Mouse (Mus musculus) left cerebral cortex, postnatal 14 days (tissue): ENCODE measurements around the gene Dhcr7. TPM values are rescaled to one million over a fixed set of nuclear protein-coding genes. Genes with fewer than 3 reads are reported as not detected.

Experiments used
- DNase-seq, 2 experiments: peaks; one replicate each; pipeline ENCODE4 v3.0.0; 2021 to 2022; ENCODE audit warnings: low spot score in 2 of 2, mixed read lengths in 1 of 2
- intact Hi-C: fragments of 180-260 bp; cut with DNase I; formaldehyde crosslinking; loops from one replicate; pipeline ENCODE4 v1.15.1; 2025
- long read RNA-seq, 2 experiments: library from polyadenylated mRNA; stranded (forward); transcript quantifications; one replicate each; pipeline ENCODE4 v2.0.0; 2021
- total RNA-seq, 2 experiments: library from RNA; stranded (reverse); gene quantifications; 2 replicates each; pipeline ENCODE4 v1.2.3; 2021

The Dhcr7 gene
- total RNA-seq = 10 to 100 TPM; 56.2 to 59.3 TPM
- long read RNA-seq, experiment 1, partial matches to known transcripts = 54 of 57 reads
- long read RNA-seq, experiment 1, other reads (novel, unspliced or antisense) = 3 of 57 reads
- long read RNA-seq, experiment 2, partial matches to known transcripts = 46 of 61 reads
- long read RNA-seq, experiment 2, other reads (novel, unspliced or antisense) = 15 of 61 reads

DNA sequence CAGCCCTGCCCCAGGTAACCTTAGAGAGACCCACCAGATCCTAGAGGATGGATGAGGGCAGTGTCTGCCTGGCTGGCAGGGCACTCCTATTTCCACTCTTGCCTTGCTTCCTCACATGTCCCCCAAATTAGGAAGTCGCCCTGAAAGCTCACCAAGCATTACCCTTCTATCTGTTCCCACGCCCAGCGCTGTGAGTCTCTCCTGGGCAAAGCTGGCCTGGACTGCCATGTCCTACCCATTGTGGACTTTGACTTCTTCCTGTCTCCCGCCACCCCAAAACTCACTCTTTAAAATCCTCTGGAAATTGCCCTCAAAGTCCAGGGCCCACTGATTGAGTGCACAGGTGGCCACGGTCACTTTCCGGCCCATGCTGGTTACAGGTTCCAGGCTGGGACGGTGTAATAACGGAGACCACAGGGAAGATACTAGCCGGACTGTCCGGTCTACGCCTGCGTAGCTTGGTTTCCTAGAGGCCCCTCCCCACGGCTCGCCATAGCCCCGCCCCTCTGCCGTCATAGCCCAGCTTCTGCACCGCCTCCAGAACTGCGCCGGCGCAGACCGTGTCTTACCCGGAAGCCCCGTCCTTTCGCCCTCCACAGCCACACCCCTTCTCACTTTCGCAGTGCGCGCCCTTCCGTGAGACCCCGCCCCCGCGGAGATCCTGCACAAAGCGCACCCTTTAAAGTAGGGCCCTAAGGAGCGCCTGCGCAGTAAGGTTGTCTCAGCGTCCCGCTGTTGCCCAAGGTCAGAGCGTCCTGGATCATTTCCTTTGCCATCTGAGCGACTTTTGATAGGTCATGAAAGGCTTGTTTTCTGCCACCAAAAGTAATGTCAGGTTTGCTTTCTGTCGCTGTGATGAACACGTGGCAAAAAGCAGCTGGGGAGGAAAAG is at the start of gene Dhcr7, which contains the start of gene Nadsyn1:
TSS of gene Dhcr7 (plus strand) at position 771 of the 891 bp plus-strand sequence.
TSS of gene Nadsyn1 (minus strand) at position 475 of the 891 bp plus-strand sequence.
- intact Hi-C loops = no loop called here
- peak; percentile 98 to 99 for DNase-seq

- intact Hi-C loops = no loop called here
- DNase-seq = no peak
Measured at GRCm38 (mm10) chr7:143776137-143776536, 46.8 kb upstream of the Dhcr7 start.

DNA sequence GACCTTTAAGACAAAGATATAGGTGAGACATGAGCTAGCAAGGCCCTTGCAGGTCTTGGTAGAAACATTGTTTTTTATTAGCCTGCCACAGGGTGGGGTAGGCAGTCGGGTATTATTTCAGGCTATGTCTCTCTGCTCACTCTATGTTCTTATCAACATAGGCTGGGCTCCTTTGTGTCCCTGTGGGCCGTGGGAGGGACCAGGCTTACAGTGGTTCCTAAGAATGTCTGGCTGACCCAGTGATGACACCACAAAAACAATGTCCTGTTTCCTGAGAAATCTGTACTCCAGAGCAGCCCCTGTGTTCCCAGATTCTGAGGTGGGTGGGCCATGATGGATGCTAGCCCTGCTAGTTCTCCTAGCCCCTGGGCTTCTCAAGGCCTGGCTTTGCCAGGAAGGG is 45.6 kb upstream of the Dhcr7 start:
- intact Hi-C loops = no loop called here
- no peak for DNase-seq

DNA sequence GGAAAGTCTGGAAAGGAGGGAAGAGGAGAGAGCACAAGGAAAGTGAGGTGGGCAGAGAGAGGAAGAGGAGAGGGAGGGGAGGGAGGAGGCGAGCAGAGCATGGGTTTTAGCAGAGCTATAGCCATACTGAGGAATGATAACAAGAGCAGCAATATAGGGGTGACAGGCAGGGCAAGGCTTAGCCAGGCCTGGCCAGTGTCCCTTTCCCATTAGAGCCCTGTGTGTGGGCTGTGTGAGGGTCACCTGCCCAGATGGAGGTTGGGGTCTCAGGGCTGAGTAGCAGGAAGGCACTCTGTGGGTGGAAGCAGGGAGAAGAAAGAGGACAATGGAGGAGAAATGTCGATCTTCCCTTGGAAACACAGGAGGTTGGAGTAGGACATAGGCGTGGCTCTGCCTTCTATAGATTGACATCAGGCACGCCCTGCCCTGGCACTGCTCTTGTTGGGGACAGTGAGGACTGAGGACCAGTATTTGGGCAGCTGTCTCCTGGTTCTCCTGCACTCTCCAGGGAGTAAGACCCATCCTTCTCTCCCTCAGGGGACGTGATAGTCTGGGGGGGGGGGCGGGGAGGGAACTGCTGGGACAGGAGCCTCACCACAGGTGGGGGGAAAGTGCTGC is 39.5 kb upstream of the Dhcr7 start:
- intact Hi-C loops = no loop called here
- no peak for DNase-seq

- intact Hi-C loops = no loop called here
- peak; percentile 66 to 90 for DNase-seq
Measured at GRCm38 (mm10) chr7:143783996-143784829, 38.7 kb upstream of the Dhcr7 start, which contains the start of gene Mrgpre. Gene Mrgpre (minus strand): TSS chr7:143784500.

DNA sequence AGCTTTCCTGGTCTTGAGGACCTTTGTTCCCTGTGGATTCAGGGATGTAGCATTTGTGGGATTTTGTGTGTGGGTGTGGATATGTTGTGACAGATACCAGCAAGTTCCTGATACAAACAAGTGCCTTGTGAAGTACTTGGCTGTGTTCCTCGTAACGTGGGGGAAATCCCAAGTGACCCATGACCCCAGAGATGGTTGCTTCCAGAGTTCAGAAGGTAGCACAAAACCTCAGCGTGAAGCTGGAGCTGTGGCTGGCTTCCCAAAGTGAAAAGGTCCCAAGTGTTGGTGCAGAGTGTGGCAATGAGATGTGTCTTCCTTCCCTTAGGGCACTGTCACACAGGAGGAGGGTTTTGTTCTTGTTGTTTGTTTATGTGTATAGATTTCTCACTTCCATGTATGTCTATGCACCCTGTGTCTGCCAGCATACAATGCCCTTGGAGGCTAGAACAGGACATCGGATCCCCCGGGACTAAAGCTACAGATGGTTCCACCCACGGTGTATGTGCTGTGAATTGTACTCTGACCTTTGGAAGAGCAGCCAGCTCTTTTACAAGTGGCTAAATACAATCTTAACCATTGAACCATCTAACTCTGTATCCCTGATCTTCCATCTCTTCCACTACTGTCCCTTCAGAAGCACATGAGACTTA is 30.5 kb upstream of the Dhcr7 start:
- intact Hi-C loops = no loop called here
- DNase-seq = no peak

- no peak for DNase-seq
- intact Hi-C loops = no loop called here
Measured at GRCm38 (mm10) chr7:143793121-143793520, 29.8 kb upstream of the Dhcr7 start.

- intact Hi-C loops = no loop called here
- no peak for DNase-seq
Measured at GRCm38 (mm10) chr7:143798783-143799182, 24.2 kb upstream of the Dhcr7 start.

DNA sequence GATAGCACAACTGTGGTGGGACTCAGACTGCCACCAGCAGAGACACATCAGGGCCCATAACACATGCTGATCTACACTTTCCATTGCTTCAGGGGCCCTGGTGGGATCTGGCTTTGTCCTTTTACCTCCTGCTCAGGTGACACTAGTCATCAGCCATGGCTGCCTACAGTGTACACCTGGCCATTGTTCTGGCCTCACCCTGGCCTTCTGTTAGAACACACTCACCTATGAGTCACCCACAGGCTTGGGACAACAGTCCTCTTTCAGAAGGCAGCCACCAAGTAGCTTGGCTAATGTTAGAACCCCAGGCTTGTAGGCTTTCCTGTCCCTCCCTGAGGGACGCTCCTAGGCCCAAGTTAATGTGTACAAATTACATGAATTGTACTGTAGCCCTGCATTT is 22.2 kb upstream of the Dhcr7 start:
- intact Hi-C loops = no loop called here
- no peak for DNase-seq

DNA sequence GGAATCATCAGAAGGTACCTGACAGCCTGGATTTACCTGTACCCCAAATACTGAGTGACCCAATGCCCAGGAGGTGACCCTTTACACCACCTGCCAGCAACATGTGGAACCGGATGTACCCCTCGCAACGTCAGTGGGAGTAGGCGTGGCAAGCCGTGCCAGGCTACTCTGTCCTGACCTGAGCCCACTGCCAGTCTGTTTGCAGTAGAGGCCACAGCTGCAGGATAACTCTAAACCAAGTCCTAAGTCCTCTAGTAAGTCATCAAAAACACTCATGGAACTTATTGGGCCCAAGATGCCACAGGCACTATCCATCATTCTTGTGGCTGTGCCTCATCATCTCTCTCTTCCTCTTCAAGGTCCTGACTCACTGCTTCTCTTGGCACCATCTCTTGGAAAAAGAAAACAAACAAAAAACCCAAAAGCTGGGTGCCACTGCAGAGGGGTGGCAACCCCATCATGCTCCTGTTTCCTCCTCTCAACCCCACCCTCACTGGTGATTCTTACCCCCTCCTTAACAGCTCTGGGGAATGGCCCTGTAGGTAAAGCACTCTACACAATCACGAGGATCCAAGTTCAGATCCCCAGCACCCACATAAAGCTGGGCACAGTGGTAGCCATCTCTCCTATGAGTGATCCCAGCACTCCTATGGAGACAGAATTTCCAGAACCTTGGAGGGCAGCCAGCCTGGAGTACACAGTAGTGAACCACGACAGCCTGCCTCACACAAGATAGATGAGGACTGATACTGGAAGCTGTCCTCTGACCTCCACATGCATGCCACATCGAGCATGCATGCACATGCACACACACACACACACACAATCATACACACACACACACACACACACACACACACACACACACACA is 21.5 kb upstream of the Dhcr7 start:
- intact Hi-C loops = no loop called here
- DNase-seq = no peak

GRCm38 (mm10) chr7:143805199-143805624 is 17.7 kb upstream of the Dhcr7 start:
- peak; percentile 59 to 82 for DNase-seq
- intact Hi-C loops = no loop called here

DNA sequence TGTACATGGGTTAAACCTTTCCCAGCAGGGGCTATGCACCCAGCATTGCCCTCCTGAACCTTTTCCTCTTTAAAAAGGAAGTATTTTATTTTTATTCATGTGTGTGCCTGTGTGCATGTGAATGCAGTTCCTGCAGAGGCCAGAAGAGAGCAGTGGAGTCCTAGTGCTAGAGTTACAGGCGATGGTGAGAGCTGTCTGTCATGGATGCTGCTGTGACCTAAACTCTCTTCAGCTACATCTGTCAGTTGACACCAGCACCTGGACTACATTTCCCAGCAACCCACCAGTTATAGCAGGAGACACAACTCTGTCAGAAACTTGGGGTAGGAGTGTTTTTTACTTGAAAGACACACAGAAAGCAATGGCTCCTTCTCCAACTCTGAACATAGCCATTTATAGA is 14.0 kb upstream of the Dhcr7 start:
- DNase-seq = peak in 1 of 2 experiments; percentile 38
- intact Hi-C loops = no loop called here

- intact Hi-C loops = no loop called here
- DNase-seq = no peak
Measured at GRCm38 (mm10) chr7:143819201-143819600, 3.7 kb upstream of the Dhcr7 start.

DNA sequence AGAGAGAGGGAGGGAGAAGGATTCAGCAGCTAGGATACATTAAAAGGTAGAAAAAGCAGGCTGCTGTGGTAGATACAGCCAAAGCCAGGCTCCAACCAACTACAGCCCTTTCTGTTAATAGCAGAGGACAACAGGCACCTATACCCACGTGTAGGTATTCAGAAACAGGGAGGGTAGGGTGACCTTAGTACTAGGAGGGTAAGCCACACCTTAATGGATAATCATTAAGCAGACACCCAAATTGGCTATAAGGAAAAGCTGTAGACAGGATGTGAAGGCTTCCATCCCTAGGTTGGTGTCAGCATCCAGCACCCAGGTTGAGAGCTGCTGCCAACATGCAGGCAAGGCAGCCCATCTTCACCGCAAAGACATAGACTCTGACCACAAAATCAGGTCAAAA is 1.7 kb upstream of the Dhcr7 start:
- intact Hi-C loops = no loop called here
- no peak for DNase-seq

DNA sequence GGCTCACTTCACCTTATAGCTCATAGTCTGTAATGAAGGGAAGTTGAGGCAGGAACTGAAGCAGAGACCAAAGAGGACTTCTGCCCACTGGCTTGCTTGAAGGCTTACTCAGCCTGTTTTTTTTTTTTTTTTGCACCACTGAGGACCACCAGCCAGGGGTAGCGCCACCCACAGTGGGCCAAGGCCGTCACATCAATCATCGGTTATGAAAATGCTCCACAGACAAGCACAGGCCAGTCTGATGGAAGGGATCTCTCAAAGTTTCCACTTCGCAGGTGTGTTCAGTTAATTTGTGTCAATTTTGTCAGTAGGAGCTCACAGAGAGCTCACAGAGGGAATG is 291 bp downstream of the Dhcr7 start:
- intact Hi-C loops = no loop called here
- no peak for DNase-seq

GRCm38 (mm10) chr7:143826985-143827384 is 4.0 kb downstream of the Dhcr7 start:
- intact Hi-C loops = no loop called here
- no peak for DNase-seq

DNA sequence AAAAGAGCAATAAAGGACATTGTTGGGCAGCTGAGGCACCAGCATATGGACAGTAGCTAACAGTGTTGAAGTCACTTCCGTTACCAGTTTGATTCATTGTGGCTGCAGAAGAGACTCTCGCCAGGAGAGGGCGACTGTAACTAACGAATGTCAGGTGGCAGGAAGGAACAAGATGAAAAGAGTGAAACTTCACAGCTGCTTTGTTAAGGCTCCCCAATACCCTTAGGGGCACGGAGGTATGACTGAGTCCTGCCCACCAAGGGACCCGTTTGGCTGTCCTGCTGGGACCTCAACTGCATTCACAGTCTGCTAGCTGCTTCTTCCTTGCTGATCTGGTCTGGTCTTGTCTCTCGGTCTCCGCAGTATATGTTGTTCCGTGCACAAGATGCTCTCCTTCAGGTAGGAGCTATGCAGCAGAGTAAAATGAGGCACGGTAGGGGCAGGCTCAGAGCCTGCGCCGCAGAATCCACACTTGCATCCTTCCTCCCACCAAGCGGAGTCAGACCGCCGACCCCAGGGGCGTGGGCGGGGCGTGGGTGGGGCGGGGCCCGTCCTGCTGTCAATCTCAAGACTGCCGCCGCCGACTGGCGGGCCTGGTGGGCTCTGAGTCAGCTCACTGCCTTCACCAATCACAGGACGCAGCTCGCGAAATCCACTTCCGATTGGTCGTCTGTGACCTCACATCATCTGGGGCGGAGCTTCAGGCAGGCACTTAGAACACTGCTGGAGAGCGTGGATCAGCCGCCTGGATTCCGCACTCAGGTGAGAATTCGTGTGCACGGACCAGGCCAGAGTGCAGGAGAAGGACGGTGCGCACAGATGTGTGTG is 6.8 kb downstream of the Dhcr7 start:
- peak; percentile 97 to 98 for DNase-seq
- intact Hi-C loops = loop anchor here (2.0 to 10.0 kb wide), 3 partner anchors 55 to 245 kb away; no protein-coding TSS in a partner anchor
